Mouse (Mus musculus) MEL (cell line): ENCODE measurements at regions not wholly inside any gene's neighbourhood (a gene's known extent, or its start where the extent isn't known, plus 50 kb on each side); places are given as distances from the start of the nearest gene placed in this dataset.

Experiments
- DNase-seq: peaks from one replicate; pipeline ENCODE4 v3.0.0; 2011; ENCODE audit warnings: low read depth, low spot score
- H3K27ac ChIP-seq: 2 replicates; pipeline ENCODE4 v1.5.1; 2012; ENCODE audit warnings: low read depth, mild to moderate bottlenecking, control low read depth, low read length, moderate library complexity; ENCODE audit not compliant: control insufficient read depth
- H3K27me3 ChIP-seq, 2 experiments: fragments of 150-350 bp in 1 of 2; sonication (generic) in 1 of 2; 2 replicates each; pipeline ENCODE4 v1.6.1; 2012; ENCODE audit warnings: low read length in 2 of 2, mild to moderate bottlenecking in 2 of 2, improper control_type of control experiment in 1 of 2, moderate library complexity in 1 of 2; ENCODE audit not compliant: insufficient read depth in 2 of 2, control insufficient read depth in 1 of 2
- H3K36me3 ChIP-seq, 2 experiments: 2 replicates each; pipeline ENCODE4 v1.6.1; 2012 to 2014; ENCODE audit warnings: low read length in 2 of 2, improper control_type of control experiment in 1 of 2, inconsistent platforms in 1 of 2, mild to moderate bottlenecking in 1 of 2; ENCODE audit not compliant: insufficient read depth in 2 of 2, control insufficient read depth in 1 of 2
- H3K4me1 ChIP-seq, 2 experiments: fragments of 150-350 bp in 1 of 2; sonication (generic) in 1 of 2; 2 replicates each; pipeline ENCODE4 v1.6.1; 2012; ENCODE audit warnings: low read length in 2 of 2, improper control_type of control experiment in 1 of 2, mild to moderate bottlenecking in 1 of 2; ENCODE audit not compliant: insufficient read depth in 2 of 2, control insufficient read depth in 1 of 2
- H3K4me3 ChIP-seq, 2 experiments: fragments of 150-350 bp in 1 of 2; sonication (generic) in 1 of 2; 2 replicates each; pipeline ENCODE4 v1.5.1; 2012; ENCODE audit warnings: low read depth in 2 of 2, low read length in 2 of 2, mild to moderate bottlenecking in 2 of 2, moderate library complexity in 2 of 2, control low read depth in 1 of 2, improper control_type of control experiment in 1 of 2; ENCODE audit not compliant: control insufficient read depth in 1 of 2, insufficient read depth in 1 of 2
- H3K79me2 ChIP-seq: 2 replicates; pipeline ENCODE4 v1.6.1; 2012; ENCODE audit warnings: mild to moderate bottlenecking, low read length, moderate library complexity; ENCODE audit not compliant: control insufficient read depth, poor library complexity, insufficient read depth
- H3K9ac ChIP-seq: 2 replicates; pipeline ENCODE4 v1.6.1; 2012; ENCODE audit warnings: low read depth, mild to moderate bottlenecking, control low read depth, low read length, moderate library complexity; ENCODE audit not compliant: control insufficient read depth, poor library complexity, severe bottlenecking
- H3K9me3 ChIP-seq: fragments of 150-350 bp; sonication (generic); replicated peaks from 2 replicates; pipeline ENCODE4 v1.6.1; 2012; ENCODE audit warnings: mild to moderate bottlenecking, low read length, improper control_type of control experiment, moderate library complexity; ENCODE audit not compliant: insufficient read depth
- CHD1 ChIP-seq: IDR thresholded peaks from 2 replicates; pipeline ENCODE4 v1.6.1; 2012; ENCODE audit warnings: low read depth, mild to moderate bottlenecking, inconsistent platforms, low read length, improper control_type of control experiment
- CTCF ChIP-seq, 3 experiments: IDR thresholded peaks in 2 of 3; conservative IDR thresholded peaks in 1 of 3; 2 replicates each; pipeline ENCODE4 v1.5.1; 2011 to 2012; ENCODE audit warnings: low read length in 3 of 3, low read depth in 2 of 3, mild to moderate bottlenecking in 2 of 3, improper control_type of control experiment in 1 of 3, inconsistent platforms in 1 of 3, mixed read lengths in 1 of 3, moderate library complexity in 1 of 3; ENCODE audit not compliant: control insufficient read depth in 1 of 3, insufficient read depth in 1 of 3, poor library complexity in 1 of 3, severe bottlenecking in 1 of 3
- EP300 ChIP-seq, 2 experiments: IDR thresholded peaks; 2 replicates each; pipeline ENCODE4 v1.6.1; 2011; ENCODE audit warnings: improper control_type of control experiment in 2 of 2, low read length in 2 of 2, low read depth in 1 of 2, mild to moderate bottlenecking in 1 of 2
- GABPA ChIP-seq: IDR thresholded peaks from 2 replicates; pipeline ENCODE4 v1.6.1; 2012; ENCODE audit warnings: low read depth, mild to moderate bottlenecking, inconsistent platforms, low read length, improper control_type of control experiment, moderate library complexity
- GATA1 ChIP-seq: IDR thresholded peaks from 2 replicates; pipeline ENCODE4 v1.6.1; 2011; ENCODE audit warnings: low read depth, low read length, improper control_type of control experiment
- JUND ChIP-seq: IDR thresholded peaks from 2 replicates; pipeline ENCODE4 v1.6.1; 2011; ENCODE audit warnings: low read depth, mild to moderate bottlenecking, improper control_type of control experiment, low read length
- KAT2A ChIP-seq: conservative IDR thresholded peaks from 2 replicates; pipeline ENCODE4 v1.6.1; 2012; ENCODE audit warnings: low read depth, low read length, improper control_type of control experiment, inconsistent platforms
- MAFK ChIP-seq: IDR thresholded peaks from 2 replicates; pipeline ENCODE4 v1.6.1; 2011; ENCODE audit warnings: low read depth, mild to moderate bottlenecking, low read length, improper control_type of control experiment, borderline replicate concordance
- MAX ChIP-seq: IDR thresholded peaks from 2 replicates; pipeline ENCODE4 v1.6.1; 2011; ENCODE audit warnings: low read length, improper control_type of control experiment
- MAZ ChIP-seq: IDR thresholded peaks from 2 replicates; pipeline ENCODE4 v1.6.1; 2012; ENCODE audit warnings: low read depth, mild to moderate bottlenecking, inconsistent platforms, low read length, improper control_type of control experiment
- MEF2A ChIP-seq: IDR thresholded peaks from 2 replicates; pipeline ENCODE4 v1.6.1; 2014; ENCODE audit warnings: low read depth, mild to moderate bottlenecking, inconsistent platforms, low read length, improper control_type of control experiment; ENCODE audit not compliant: poor library complexity, insufficient replicate concordance, severe bottlenecking; ENCODE audit errors: extremely low read depth
- MXI1 ChIP-seq: IDR thresholded peaks from 2 replicates; pipeline ENCODE4 v1.6.1; 2011; ENCODE audit warnings: mild to moderate bottlenecking, low read depth, low read length, improper control_type of control experiment
- MYB ChIP-seq: IDR thresholded peaks from 2 replicates; pipeline ENCODE4 v1.6.1; 2011; ENCODE audit warnings: mild to moderate bottlenecking, low read depth, low read length, improper control_type of control experiment
- MYC ChIP-seq: IDR thresholded peaks from 2 replicates; pipeline ENCODE4 v1.6.1; 2011; ENCODE audit warnings: low read depth, mild to moderate bottlenecking, low read length, improper control_type of control experiment, moderate library complexity
- NRF1 ChIP-seq: IDR thresholded peaks from 2 replicates; pipeline ENCODE4 v1.6.1; 2014; ENCODE audit warnings: low read depth, mild to moderate bottlenecking, inconsistent platforms, low read length, improper control_type of control experiment, moderate library complexity; ENCODE audit not compliant: poor library complexity, insufficient read depth, severe bottlenecking
- POLR2AphosphoS5 ChIP-seq: IDR thresholded peaks from 2 replicates; pipeline ENCODE4 v1.6.1; 2012; ENCODE audit warnings: low read depth, borderline replicate concordance, mild to moderate bottlenecking, inconsistent platforms, low read length, moderate library complexity, mixed read lengths
- RAD21 ChIP-seq: IDR thresholded peaks from 2 replicates; pipeline ENCODE4 v1.6.1; 2011; ENCODE audit warnings: mild to moderate bottlenecking, low read depth, low read length, improper control_type of control experiment
- RCOR1 ChIP-seq: IDR thresholded peaks from 2 replicates; pipeline ENCODE4 v1.6.1; 2012; ENCODE audit warnings: low read depth, mild to moderate bottlenecking, inconsistent platforms, low read length, improper control_type of control experiment
- SIN3A ChIP-seq: IDR thresholded peaks from 2 replicates; pipeline ENCODE4 v1.6.1; 2012; ENCODE audit warnings: low read length, improper control_type of control experiment, inconsistent platforms
- SMC3 ChIP-seq: IDR thresholded peaks from 2 replicates; pipeline ENCODE4 v1.6.1; 2011; ENCODE audit warnings: low read depth, low read length, improper control_type of control experiment
- TBP ChIP-seq: IDR thresholded peaks from 2 replicates; pipeline ENCODE4 v1.8.0; 2011; ENCODE audit warnings: low read depth, low read length, improper control_type of control experiment
- TCF12 ChIP-seq: IDR thresholded peaks from 2 replicates; pipeline ENCODE4 v1.6.1; 2014; ENCODE audit warnings: low read depth, mild to moderate bottlenecking, inconsistent platforms, low read length, improper control_type of control experiment, moderate library complexity
- UBTF ChIP-seq: IDR thresholded peaks from 2 replicates; pipeline ENCODE4 v1.6.1; 2012; ENCODE audit warnings: low read depth, mild to moderate bottlenecking, inconsistent platforms, low read length, improper control_type of control experiment, moderate library complexity, borderline replicate concordance; ENCODE audit not compliant: insufficient read depth
- USF1 ChIP-seq: IDR thresholded peaks from 2 replicates; pipeline ENCODE4 v1.6.1; 2014; ENCODE audit warnings: low read depth, mild to moderate bottlenecking, inconsistent platforms, low read length, improper control_type of control experiment, moderate library complexity
- ZC3H11A ChIP-seq: IDR thresholded peaks from 2 replicates; pipeline ENCODE4 v1.6.1; 2012; ENCODE audit warnings: low read depth, mild to moderate bottlenecking, inconsistent platforms, low read length, improper control_type of control experiment
- ZKSCAN1 ChIP-seq: IDR thresholded peaks from 2 replicates; pipeline ENCODE4 v1.6.1; 2012; ENCODE audit warnings: low read depth, mild to moderate bottlenecking, inconsistent platforms, low read length, improper control_type of control experiment, moderate library complexity
- ZMIZ1 ChIP-seq: IDR thresholded peaks from 2 replicates; pipeline ENCODE4 v1.6.1; 2012; ENCODE audit warnings: low read depth, mild to moderate bottlenecking, inconsistent platforms, low read length, improper control_type of control experiment, moderate library complexity
- ZNF384 ChIP-seq: IDR thresholded peaks from 2 replicates; pipeline ENCODE4 v1.6.1; 2012; ENCODE audit warnings: low read depth, mild to moderate bottlenecking, inconsistent platforms, low read length, improper control_type of control experiment

GRCm38 (mm10) chr3:17327706-17328105 lies 620.5 kb upstream of the Cypt12 start:
- Histone ChIP-seq H3K4me1 (no peaks in the 10 kb centered on the region), H3K27ac (no peak overlapping the region), H3K27me3 (no peaks in the 10 kb centered on the region), H3K4me3 (no peak overlapping the region), H3K9ac (no peak overlapping the region), H3K36me3 (no peaks in the 10 kb centered on the region), H3K9me3 (no peaks in the 10 kb centered on the region)
- DNase-seq, result no peak
- TF ChIP-seq TCF12 (no peak), SMC3 (no peak), MAFK (no peak), CHD1 (no peak), ZNF384 (no peak), CTCF (IDR thresholded peaks at IDR 0.05 in 2 of 3, conservative IDR thresholded peaks at IDR 0.05 in 1 of 3; ENCODE audit: control insufficient read depth in 1 of 3, insufficient read depth in 1 of 3, low read depth in 2 of 3, low read length in 3 of 3, poor library complexity in 1 of 3, severe bottlenecking in 1 of 3) (no peak), GABPA (no peak), ZKSCAN1 (no peak), USF1 (no peak), GATA1 (no peak), NRF1 (no peak), MYB (no peak), RCOR1 (no peak), MAZ (no peak), KAT2A (no peak), TBP (no peak), MYC (no peak)
- TF ChIP-seq, all 39 proteins: peak for 0
- no peaks in the 10 kb centered on the region for H3K79me2 ChIP-seq

- no peaks in the 10 kb centered on the region for H3K4me1 ChIP-seq
- no peak for TF ChIP-seq MAX
- no peak for TF ChIP-seq JUND
- TF ChIP-seq ZC3H11A, result no peak
- no peak for TF ChIP-seq MYC
- no peak for TF ChIP-seq KAT2A
- TF ChIP-seq ZKSCAN1, result no peak
- TF ChIP-seq UBTF, result no peak
- TF ChIP-seq CTCF (IDR thresholded peaks at IDR 0.05 in 2 of 3, conservative IDR thresholded peaks at IDR 0.05 in 1 of 3; ENCODE audit: control insufficient read depth in 1 of 3, insufficient read depth in 1 of 3, low read depth in 2 of 3, low read length in 3 of 3, poor library complexity in 1 of 3, severe bottlenecking in 1 of 3), result no peak
- no peak for TF ChIP-seq EP300 (IDR thresholded peaks at IDR 0.05; ENCODE audit: low read depth in 1 of 2, low read length in 2 of 2)
- TF ChIP-seq MEF2A, result no peak
- no peak for TF ChIP-seq ZNF384
- TF ChIP-seq SIN3A, result no peak
- TF ChIP-seq ZMIZ1, result no peak
- no peak for TF ChIP-seq MXI1
- TF ChIP-seq MAZ, result no peak
- TF ChIP-seq GATA1, result no peak
- TF ChIP-seq NRF1, result no peak
- no peak for TF ChIP-seq POLR2AphosphoS5
- TF ChIP-seq RAD21, result no peak
These were observed 618.8 kb upstream of the Cypt12 start for GRCm38 (mm10) chr3:17329411-17329810.

More at GRCm38 (mm10) chr3:17329411-17329810, 618.8 kb upstream of the Cypt12 start:
- Histone ChIP-seq H3K4me3 (no peak overlapping the region), H3K27me3 (no peaks in the 10 kb centered on the region), H3K79me2 (no peaks in the 10 kb centered on the region), H3K9me3 (no peaks in the 10 kb centered on the region), H3K9ac (no peak overlapping the region), H3K36me3 (no peaks in the 10 kb centered on the region), H3K27ac (no peak overlapping the region)
- DNase-seq, result no peak
